Mouse (Mus musculus): ENCODE results near the gene Ccdc149. TPM values are rescaled to one million over a fixed set of nuclear protein-coding genes. Genes with fewer than 3 reads are reported as not detected.

Gene Ccdc149
- total and polyA plus RNA-seq, 3 experiments = not detected

GRCm38 (mm10) chr5:52364521-52364920 lies 106.8 kb downstream of the Ccdc149 start:
- H3K27ac ChIP-seq (ENCODE audit: control insufficient read depth, low read depth, low read length) = no peak overlapping the region
- no peaks in the 10 kb centered on the region for H3K27me3 ChIP-seq (ENCODE audit: control insufficient read depth in 1 of 2, insufficient read depth in 2 of 2, low read length in 2 of 2)
- H3K4me3 ChIP-seq (ENCODE audit: control insufficient read depth in 1 of 2, insufficient read depth in 1 of 2, low read depth in 2 of 2, low read length in 2 of 2) = no peak overlapping the region
- TF ChIP-seq NRF1 (IDR thresholded peaks at IDR 0.05; ENCODE audit: insufficient read depth, low read depth, low read length, poor library complexity, severe bottlenecking) = no peak
- no peak for TF ChIP-seq MEF2A (IDR thresholded peaks at IDR 0.05; ENCODE audit: extremely low read depth, insufficient replicate concordance, low read depth, low read length, poor library complexity, severe bottlenecking)
- TF ChIP-seq GATA1 (IDR thresholded peaks at IDR 0.05; ENCODE audit: low read depth, low read length) = no peak
- TF ChIP-seq JUND (IDR thresholded peaks at IDR 0.05; ENCODE audit: low read depth, low read length) = no peak
- no peak for TF ChIP-seq SMC3 (IDR thresholded peaks at IDR 0.05; ENCODE audit: low read depth, low read length)
- TF ChIP-seq CTCF (IDR thresholded peaks at IDR 0.05 in 2 of 3, conservative IDR thresholded peaks at IDR 0.05 in 1 of 3; ENCODE audit: control insufficient read depth in 1 of 3, insufficient read depth in 1 of 3, low read depth in 2 of 3, low read length in 3 of 3, poor library complexity in 1 of 3, severe bottlenecking in 1 of 3) = no peak
- no peak for TF ChIP-seq CHD1 (IDR thresholded peaks at IDR 0.05; ENCODE audit: low read depth, low read length)
- no peak for TF ChIP-seq USF2 (IDR thresholded peaks at IDR 0.05; ENCODE audit: borderline replicate concordance in 1 of 2, insufficient read depth in 1 of 2, low read depth in 1 of 2, low read length in 2 of 2)
- TF ChIP-seq TBP (IDR thresholded peaks at IDR 0.05; ENCODE audit: low read depth, low read length) = no peak
- no peak for TF ChIP-seq POLR2A (IDR thresholded peaks at IDR 0.05; ENCODE audit: control insufficient read depth in 1 of 2, insufficient read depth in 1 of 2, low read depth in 1 of 2, low read length in 2 of 2, poor library complexity in 1 of 2)
- no peaks in the 10 kb centered on the region for H3K79me2 ChIP-seq (ENCODE audit: control insufficient read depth, insufficient read depth, low read length, poor library complexity)
- no peak for DNase-seq (ENCODE audit: low read depth, low spot score)
- no peaks in the 10 kb centered on the region for H3K36me3 ChIP-seq (ENCODE audit: control insufficient read depth in 1 of 2, insufficient read depth in 2 of 2, low read length in 2 of 2)
- no peaks in the 10 kb centered on the region for H3K9me3 ChIP-seq (replicated peaks; ENCODE audit: insufficient read depth, low read length)
- H3K4me1 ChIP-seq (ENCODE audit: control insufficient read depth in 1 of 2, insufficient read depth in 2 of 2, low read length in 2 of 2) = no peaks in the 10 kb centered on the region
- H3K9ac ChIP-seq (ENCODE audit: control insufficient read depth, low read depth, low read length, poor library complexity, severe bottlenecking) = no peak overlapping the region

GRCm38 (mm10) chr5:52363468-52364150 lies 107.7 kb downstream of the Ccdc149 start, which contains the start of gene Sod3:
TSS of gene Sod3 (plus strand) at chr5:52363791.
- DNase-seq (ENCODE audit: low read depth, low spot score) = no peak
- no peaks in the 10 kb centered on the region for H3K27me3 ChIP-seq (ENCODE audit: control insufficient read depth in 1 of 2, insufficient read depth in 2 of 2, low read length in 2 of 2)

More at GRCm38 (mm10) chr5:52363468-52364150, 107.7 kb downstream of the Ccdc149 start, which contains the start of gene Sod3:
- no peaks in the 10 kb centered on the region for H3K79me2 ChIP-seq (ENCODE audit: control insufficient read depth, insufficient read depth, low read length, poor library complexity)
- no peak within 1 kb of the TSS for H3K4me3 ChIP-seq (ENCODE audit: control insufficient read depth in 1 of 2, insufficient read depth in 1 of 2, low read depth in 2 of 2, low read length in 2 of 2)
- H3K9me3 ChIP-seq (replicated peaks; ENCODE audit: insufficient read depth, low read length) = no peaks in the 10 kb centered on the region
- no peak for TF ChIP-seq NRF1 (IDR thresholded peaks at IDR 0.05; ENCODE audit: insufficient read depth, low read depth, low read length, poor library complexity, severe bottlenecking)
- TF ChIP-seq POLR2AphosphoS5 (IDR thresholded peaks at IDR 0.05; ENCODE audit: borderline replicate concordance, low read depth, low read length) = no peak
- TF ChIP-seq NELFE (IDR thresholded peaks at IDR 0.05; ENCODE audit: low read depth, low read length) = no peak
- no peak for TF ChIP-seq E2F4 (IDR thresholded peaks at IDR 0.05; ENCODE audit: borderline replicate concordance, low read depth, low read length)
- TF ChIP-seq CHD2 (IDR thresholded peaks at IDR 0.05; ENCODE audit: low read length) = no peak
- no peak for TF ChIP-seq GATA1 (IDR thresholded peaks at IDR 0.05; ENCODE audit: low read depth, low read length)
- no peak for TF ChIP-seq MAX (IDR thresholded peaks at IDR 0.05; ENCODE audit: low read length)
- no peak for TF ChIP-seq JUND (IDR thresholded peaks at IDR 0.05; ENCODE audit: low read depth, low read length)
- TF ChIP-seq ZC3H11A (IDR thresholded peaks at IDR 0.05; ENCODE audit: low read depth, low read length) = no peak
- no peak for TF ChIP-seq CHD1 (IDR thresholded peaks at IDR 0.05; ENCODE audit: low read depth, low read length)
- no peak for TF ChIP-seq GABPA (IDR thresholded peaks at IDR 0.05; ENCODE audit: low read depth, low read length)
- no peaks in the 10 kb centered on the region for H3K4me1 ChIP-seq (ENCODE audit: control insufficient read depth in 1 of 2, insufficient read depth in 2 of 2, low read length in 2 of 2)
- H3K27ac ChIP-seq (ENCODE audit: control insufficient read depth, low read depth, low read length) = no peak within 1 kb of the TSS
- no peaks in the 10 kb centered on the region for H3K36me3 ChIP-seq (ENCODE audit: control insufficient read depth in 1 of 2, insufficient read depth in 2 of 2, low read length in 2 of 2)
- no peak within 1 kb of the TSS for H3K9ac ChIP-seq (ENCODE audit: control insufficient read depth, low read depth, low read length, poor library complexity, severe bottlenecking)

Data from MEL (cell line).